Mouse (Mus musculus) left cerebral cortex, adult 6 months (tissue): ENCODE results near the gene Gm49352. TPM values are rescaled to one million over a fixed set of nuclear protein-coding genes. Genes with fewer than 3 reads are reported as not detected.

Source experiments
- long read RNA-seq, 2 experiments: library from polyadenylated mRNA; unstranded; transcript quantifications; one replicate each; pipeline ENCODE4 v2.0.0; 2019 to 2020
- polyA plus RNA-seq: library from polyadenylated mRNA; unstranded; fragments of <200 nt; fragmentation: Nextera tagmentation; gene quantifications from 2 replicates; pipeline ENCODE4 v1.2.3, GENCODE M21; 2021

Gm49352 gene
- polyA plus RNA-seq, result not detected in 2 replicates
- long read RNA-seq, experiment 1, result 0 reads
- long read RNA-seq, experiment 2, result 0 reads

GRCm38 (mm10) chr13:61568074-61568473 is at the start of gene Gm49352:
Gene Gm49352, minus strand, starts transcription at chr13:61568174.

GRCm38 (mm10) chr13:61570027-61570426 is 2.1 kb upstream of the Gm49352 start, which contains the start of gene Cts3:
Gene Cts3, minus strand, starts transcription at chr13:61570127.

DNA sequence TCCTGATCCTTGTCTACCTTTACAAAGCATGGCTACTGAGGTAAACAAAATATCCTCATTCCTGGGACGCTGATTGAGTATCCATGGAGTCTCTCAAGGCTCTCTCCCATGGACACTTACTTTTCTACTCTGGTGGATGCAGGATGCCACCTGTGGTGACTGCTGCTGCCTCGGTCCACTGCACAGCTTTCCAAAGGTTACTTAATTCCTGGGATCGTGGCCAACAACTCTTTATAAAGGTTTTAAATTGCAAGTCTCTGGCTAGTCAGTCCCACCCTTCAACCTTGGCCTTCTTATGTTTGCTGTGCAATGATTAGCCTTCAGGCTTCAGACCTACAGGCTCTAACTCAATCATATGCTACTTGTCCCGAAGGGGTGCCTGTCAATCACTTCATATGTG is 26.3 kb downstream of the Gm49352 start, which contains the start of gene Ctsm:
Ctsm (minus strand) TSS at position 209 of the 400 bp plus-strand sequence.

Other genes with a start within 250 kb of the Gm49352 start
- gene Cts7, start 210.0 kb downstream of the Gm49352 start, polyA plus RNA-seq, result not detected in 2 replicates
- gene Ctsm, start 26.3 kb downstream of the Gm49352 start, polyA plus RNA-seq, result not detected in 2 replicates
- not detected in 2 replicates for gene Cts3, start 2.0 kb upstream of the Gm49352 start, polyA plus RNA-seq